Mouse (Mus musculus): ENCODE results near the gene Prc1.

Gene Prc1

GRCm38 (mm10) chr7:80336932-80337331, 42.7 kb downstream of the Prc1 start:
- no peak for DNase-seq (ENCODE audit: low spot score)

GRCm38 (mm10) chr7:80339371-80339770, 45.1 kb downstream of the Prc1 start:
- peak; percentile 37 for DNase-seq (ENCODE audit: low spot score)

GRCm38 (mm10) chr7:80339793-80340628, 45.8 kb downstream of the Prc1 start:
- DNase-seq (ENCODE audit: low spot score) = peak; percentile 98

GRCm38 (mm10) chr7:80340793-80341192, 46.5 kb downstream of the Prc1 start, which contains the start of gene Unc45a:
TSS of gene Unc45a (minus strand) at chr7:80341005.
- peak; percentile 81 for DNase-seq (ENCODE audit: low spot score)

- DNase-seq (ENCODE audit: low spot score) = peak; percentile 21
These were observed 47.5 kb downstream of the Prc1 start for GRCm38 (mm10) chr7:80341793-80342192.

- peak; percentile 100 for DNase-seq (ENCODE audit: low spot score)
These were observed 48.6 kb downstream of the Prc1 start, which contains the start of gene Hddc3 for GRCm38 (mm10) chr7:80342858-80343257. TSS of gene Hddc3 (plus strand) at chr7:80343104.

- DNase-seq (ENCODE audit: low spot score) = no peak
These were observed 49.2 kb downstream of the Prc1 start for GRCm38 (mm10) chr7:80343270-80344018.

- no peak for DNase-seq (ENCODE audit: low spot score)
These were observed 51.9 kb downstream of the Prc1 start for GRCm38 (mm10) chr7:80346173-80346572.

GRCm38 (mm10) chr7:80346830-80347229, 52.6 kb downstream of the Prc1 start:
- DNase-seq (ENCODE audit: low spot score) = no peak

GRCm38 (mm10) chr7:80347670-80348586, 53.7 kb downstream of the Prc1 start:
- DNase-seq (ENCODE audit: low spot score) = no peak

GRCm38 (mm10) chr7:80350808-80351207, 56.6 kb downstream of the Prc1 start:
- DNase-seq (ENCODE audit: low spot score) = no peak

GRCm38 (mm10) chr7:80352920-80353319, 58.7 kb downstream of the Prc1 start:
- DNase-seq (ENCODE audit: low spot score) = no peak

GRCm38 (mm10) chr7:80356351-80356750, 62.1 kb downstream of the Prc1 start:
- DNase-seq (ENCODE audit: low spot score) = no peak

GRCm38 (mm10) chr7:80357156-80357555, 62.9 kb downstream of the Prc1 start:
- DNase-seq (ENCODE audit: low spot score) = peak; percentile 80

- no peak for DNase-seq (ENCODE audit: low spot score)
These were observed 63.8 kb downstream of the Prc1 start for GRCm38 (mm10) chr7:80358039-80358438.

- no peak for DNase-seq (ENCODE audit: low spot score)
These were observed 66.2 kb downstream of the Prc1 start for GRCm38 (mm10) chr7:80360435-80360834.

- DNase-seq (ENCODE audit: low spot score) = no peak
These were observed 71.5 kb downstream of the Prc1 start for GRCm38 (mm10) chr7:80365759-80366158.
